Mouse (Mus musculus): Measurements from ENCODE around the gene Cldn22. TPM values are rescaled to one million over a fixed set of nuclear protein-coding genes. Genes with fewer than 3 reads are reported as not detected.

Cldn22 gene
- total and polyA plus RNA-seq, 3 experiments = 0.22 TPM; not detected in 2

- no peaks in the 10 kb centered on the region for H3K4me1 ChIP-seq (ENCODE audit: insufficient read depth, low read depth, low read length)
- H3K36me3 ChIP-seq (replicated peaks) = peaks cover 74% of the 10 kb centered on the region
- DNase-seq (ENCODE audit: low spot score) (peak; percentile 36), ATAC-seq (ENCODE audit: extremely low read depth, insufficient number of reproducible peaks, low FRiP score, poor library complexity, severe bottlenecking) (peak; percentile 57)
- TF ChIP-seq GATA1 (IDR thresholded peaks at IDR 0.05; ENCODE audit: borderline replicate concordance, low read length) (no peak), CTCF (IDR thresholded peaks at IDR 0.05; ENCODE audit: low read depth, low read length) (peak; percentile 96)
- H3K27me3 ChIP-seq (ENCODE audit: insufficient read depth, low read length) = no peaks in the 10 kb centered on the region
- H3K4me3 ChIP-seq (ENCODE audit: low read depth, low read length) = no peak overlapping the region
- no peaks in the 10 kb centered on the region for H3K9me3 ChIP-seq (replicated peaks)
Observed at GRCm38 (mm10) chr8:47872361-47873107, 48.3 kb downstream of the Cldn22 start.

- ATAC-seq (ENCODE audit: extremely low read depth, insufficient number of reproducible peaks, low FRiP score, poor library complexity, severe bottlenecking) = no peak
- no peaks in the 10 kb centered on the region for H3K4me1 ChIP-seq (ENCODE audit: insufficient read depth, low read depth, low read length)
- no peaks in the 10 kb centered on the region for H3K27me3 ChIP-seq (ENCODE audit: insufficient read depth, low read length)
- TF ChIP-seq GATA2 (IDR thresholded peaks at IDR 0.05; ENCODE audit: borderline replicate concordance, low read depth, low read length) = no peak
- peaks cover 74% of the 10 kb centered on the region for H3K36me3 ChIP-seq (replicated peaks)
- no peak overlapping the region for H3K4me3 ChIP-seq (ENCODE audit: low read depth, low read length)
- H3K9me3 ChIP-seq (replicated peaks) = no peaks in the 10 kb centered on the region
- DNase-seq (ENCODE audit: low spot score) = no peak
Observed at GRCm38 (mm10) chr8:47874497-47875178, 50.4 kb downstream of the Cldn22 start.

Other genes starting within 250 kb of the Cldn22 start
- 32.2 and 55.6 TPM in 2 replicates for gene Ing2, start 148.9 kb upstream of the Cldn22 start, total RNA-seq (2014; fragmentation: Nextera tagmentation)
- gene Ing2, start 148.9 kb upstream of the Cldn22 start, total RNA-seq (2017) = 22.8 and 33.0 TPM in 2 replicates
- 5.7 and 6.6 TPM in 2 replicates for gene Ing2, start 148.9 kb upstream of the Cldn22 start, polyA plus RNA-seq (2012)
- 16.9 and 18.4 TPM in 2 replicates for gene Cdkn2aip, start 110.5 kb upstream of the Cldn22 start, total RNA-seq (2014; fragmentation: Nextera tagmentation)
- 19.2 and 20.3 TPM in 2 replicates for gene Cdkn2aip, start 110.5 kb upstream of the Cldn22 start, total RNA-seq (2017)
- 6.5 and 9.6 TPM in 2 replicates for gene Cdkn2aip, start 110.5 kb upstream of the Cldn22 start, polyA plus RNA-seq (2012)
- not detected in 2 replicates for gene Cldn24, start 2.3 kb upstream of the Cldn22 start, total RNA-seq (2014; fragmentation: Nextera tagmentation)
- 0.33 TPM in 1 of 2 replicates, not detected in the other for gene Cldn24, start 2.3 kb upstream of the Cldn22 start, total RNA-seq (2017)
- not detected in 2 replicates for gene Cldn24, start 2.3 kb upstream of the Cldn22 start, polyA plus RNA-seq (2012)
- gene Wwc2, start 166.4 kb downstream of the Cldn22 start, total RNA-seq (2014; fragmentation: Nextera tagmentation) = 7.8 and 8.1 TPM in 2 replicates
- 3.5 and 4.0 TPM in 2 replicates for gene Wwc2, start 166.4 kb downstream of the Cldn22 start, total RNA-seq (2017)
- gene Wwc2, start 166.4 kb downstream of the Cldn22 start, polyA plus RNA-seq (2012) = 7.4 and 7.5 TPM in 2 replicates

All from G1E (cell line).